Mouse (Mus musculus): ENCODE results near the gene Ccdc138.
A peak's percentile ranks its signal among the peaks of the same experiment; 100 is the strongest.
"Not testable (repeated sequence)": the region's sequence is repeated elsewhere in the genome, so short reads cannot be mapped to it uniquely, and the experiment has no call there.

Gene Ccdc138

GRCm38 (mm10) chr10:58497320-58498284, at the start of gene Ccdc138:
TSS of gene Ccdc138 (plus strand) at chr10:58497948.
- DNase-seq (ENCODE audit: low spot score in 2 of 2): peak; percentile 86 to 89

GRCm38 (mm10) chr10:58451575-58451974, 46.2 kb upstream of the Ccdc138 start:
- no peak for DNase-seq (ENCODE audit: low spot score in 2 of 2)

GRCm38 (mm10) chr10:58452185-58452584, 45.6 kb upstream of the Ccdc138 start:
- DNase-seq (ENCODE audit: low spot score in 2 of 2): no peak

GRCm38 (mm10) chr10:58459896-58460295, 37.9 kb upstream of the Ccdc138 start:
- no peak for DNase-seq (ENCODE audit: low spot score in 2 of 2)

- no peak for DNase-seq (ENCODE audit: low spot score in 2 of 2)
Observed at GRCm38 (mm10) chr10:58477086-58477755, 20.5 kb upstream of the Ccdc138 start.

- no peak for DNase-seq (ENCODE audit: low spot score in 2 of 2)
Observed at GRCm38 (mm10) chr10:58478071-58478578, 19.6 kb upstream of the Ccdc138 start.

GRCm38 (mm10) chr10:58479954-58480490, 17.7 kb upstream of the Ccdc138 start:
- no peak for DNase-seq (ENCODE audit: low spot score in 2 of 2)

- no peak for DNase-seq (ENCODE audit: low spot score in 2 of 2)
Observed at GRCm38 (mm10) chr10:58491031-58491430, 6.7 kb upstream of the Ccdc138 start.

GRCm38 (mm10) chr10:58495637-58496036, 2.1 kb upstream of the Ccdc138 start:
- no peak for DNase-seq (ENCODE audit: low spot score in 2 of 2)

GRCm38 (mm10) chr10:58496732-58497131, 1.0 kb upstream of the Ccdc138 start:
- DNase-seq (ENCODE audit: low spot score in 2 of 2): no peak

- no peak for DNase-seq (ENCODE audit: low spot score in 2 of 2)
Observed at GRCm38 (mm10) chr10:58498516-58498915, 768 bp downstream of the Ccdc138 start.

GRCm38 (mm10) chr10:58529358-58529757, 31.6 kb downstream of the Ccdc138 start:
- no peak for DNase-seq (ENCODE audit: low spot score in 2 of 2)

- DNase-seq (ENCODE audit: low spot score in 2 of 2): no peak
Observed at GRCm38 (mm10) chr10:58530896-58531790, 33.4 kb downstream of the Ccdc138 start.

GRCm38 (mm10) chr10:58532177-58532576, 34.4 kb downstream of the Ccdc138 start:
- DNase-seq (ENCODE audit: low spot score in 2 of 2): no peak

GRCm38 (mm10) chr10:58536276-58536675, 38.5 kb downstream of the Ccdc138 start:
- not testable (repeated sequence) for DNase-seq (ENCODE audit: low spot score in 2 of 2)

GRCm38 (mm10) chr10:58540613-58541012, 42.9 kb downstream of the Ccdc138 start:
- no peak for DNase-seq (ENCODE audit: low spot score in 2 of 2)

- DNase-seq (ENCODE audit: low spot score in 2 of 2): no peak
Observed at GRCm38 (mm10) chr10:58548739-58549138, 51.0 kb downstream of the Ccdc138 start.

- DNase-seq (ENCODE audit: low spot score in 2 of 2): no peak
Observed at GRCm38 (mm10) chr10:58554693-58555387, 57.1 kb downstream of the Ccdc138 start.

GRCm38 (mm10) chr10:58559098-58559497, 61.4 kb downstream of the Ccdc138 start:
- peak in 1 of 2 experiments; percentile 51 for DNase-seq (ENCODE audit: low spot score in 2 of 2)

- DNase-seq (ENCODE audit: low spot score in 2 of 2): peak in 1 of 2 experiments; percentile 37
Observed at GRCm38 (mm10) chr10:58559901-58560300, 62.2 kb downstream of the Ccdc138 start.

- DNase-seq (ENCODE audit: low spot score in 2 of 2): no peak
Observed at GRCm38 (mm10) chr10:58560521-58560920, 62.8 kb downstream of the Ccdc138 start.
